Mouse (Mus musculus): ENCODE measurements around the gene Barhl1.

Barhl1 gene

DNA sequence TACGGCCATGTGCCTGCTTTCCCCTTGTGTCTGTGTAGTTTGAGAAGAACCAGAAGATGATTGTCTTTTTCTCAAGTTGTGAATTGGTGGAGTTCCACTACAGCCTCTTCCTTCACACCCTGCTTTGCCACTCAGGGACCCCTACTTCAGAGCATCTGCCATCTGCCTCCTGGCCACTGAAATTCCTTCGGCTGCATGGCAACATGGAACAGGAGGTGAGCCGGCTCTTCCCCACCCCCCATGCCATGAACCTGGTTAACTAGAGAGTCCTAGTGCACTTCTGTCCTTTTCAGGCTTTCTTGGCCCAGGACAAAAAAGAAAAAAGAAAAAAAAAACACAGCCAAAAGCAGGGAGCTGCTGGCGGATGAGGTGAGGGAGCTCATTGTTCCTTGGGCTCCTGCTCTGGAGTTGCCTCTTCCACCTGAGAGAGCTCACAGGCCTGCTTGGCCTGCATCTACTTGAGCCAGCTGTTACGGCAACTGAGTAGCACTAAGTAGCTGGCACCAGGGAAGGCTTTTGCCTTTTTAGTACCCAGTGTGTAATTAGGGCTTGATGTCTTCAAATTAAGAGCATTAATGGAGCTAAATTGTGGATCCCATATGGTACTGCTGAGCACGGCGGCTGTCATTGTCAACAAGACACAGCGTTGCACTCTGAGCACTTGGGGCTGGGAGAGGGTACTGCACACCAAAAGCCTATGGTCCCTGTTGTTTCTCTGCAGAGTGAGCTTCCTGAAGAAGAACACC lies 55.6 kb downstream of the Barhl1 start:
- no peak for DNase-seq (ENCODE audit: low spot score)

DNA sequence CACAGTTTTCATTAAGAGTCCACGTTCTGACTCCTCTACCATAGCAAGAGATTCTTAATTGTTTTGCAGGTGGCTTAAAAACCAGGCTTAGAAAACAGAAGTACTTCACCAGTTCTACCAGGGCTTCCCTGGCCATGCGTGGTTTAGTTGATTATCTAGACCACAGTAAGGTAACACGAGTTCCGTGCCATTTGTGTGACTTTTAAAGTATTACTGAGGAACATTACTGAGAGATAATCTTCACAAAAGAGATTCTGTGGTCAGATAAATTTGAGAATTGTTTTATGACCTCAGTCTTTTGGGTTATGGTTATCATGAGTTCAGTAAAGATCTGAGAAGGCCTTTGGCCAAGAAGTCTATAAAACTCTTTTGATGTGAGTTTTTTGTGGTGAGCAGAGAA lies 57.2 kb downstream of the Barhl1 start:
- DNase-seq (ENCODE audit: low spot score), result no peak
